Mouse (Mus musculus): ENCODE data around the gene Ppfia4. TPM values are rescaled to one million over a fixed set of nuclear protein-coding genes. Genes with fewer than 3 reads are reported as not detected.
A peak's percentile ranks its signal among the peaks of the same experiment; 100 is the strongest.

Gene Ppfia4
- total RNA-seq, 2 experiments from 2014 or later = 25.5 to 26.2 TPM

GRCm38 (mm10) chr1:134304940-134305339 is 27.8 kb downstream of the Ppfia4 start:
- no peak for DNase-seq (ENCODE audit: low spot score in 2 of 2)

DNA sequence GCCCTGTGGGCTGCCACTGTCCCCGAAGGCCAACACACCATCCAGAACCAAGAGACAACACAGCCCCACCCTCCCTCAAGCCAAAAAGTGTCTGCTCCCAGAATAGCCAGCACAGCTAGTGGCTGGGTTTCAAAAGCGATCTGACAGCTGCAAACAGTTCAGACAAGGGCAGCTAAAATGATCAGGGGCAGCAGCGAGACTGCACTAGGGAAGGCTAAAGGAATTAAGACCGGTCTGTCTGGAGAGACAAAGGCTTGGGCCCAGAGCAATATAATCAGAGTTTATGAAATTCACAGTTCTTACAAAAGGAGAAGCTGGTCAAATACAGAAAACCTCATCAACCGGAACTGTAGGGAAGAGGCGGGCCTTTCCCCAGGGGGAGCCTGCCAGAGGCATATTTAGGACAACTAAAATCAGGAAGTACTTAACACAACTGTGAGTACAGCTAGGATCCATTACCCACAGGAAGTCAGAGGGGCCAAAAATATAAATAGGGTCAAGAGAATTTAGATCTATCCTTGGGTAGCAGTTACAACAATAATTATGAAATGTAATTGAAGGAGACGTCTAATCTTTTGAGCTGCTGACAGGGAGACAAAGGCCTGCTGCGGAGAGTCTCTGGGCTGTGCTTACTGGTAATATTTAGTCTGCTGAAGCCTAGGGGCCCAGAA is 30.0 kb downstream of the Ppfia4 start:
- peak in 1 of 2 experiments; percentile 76 for DNase-seq (ENCODE audit: low spot score in 2 of 2)

DNA sequence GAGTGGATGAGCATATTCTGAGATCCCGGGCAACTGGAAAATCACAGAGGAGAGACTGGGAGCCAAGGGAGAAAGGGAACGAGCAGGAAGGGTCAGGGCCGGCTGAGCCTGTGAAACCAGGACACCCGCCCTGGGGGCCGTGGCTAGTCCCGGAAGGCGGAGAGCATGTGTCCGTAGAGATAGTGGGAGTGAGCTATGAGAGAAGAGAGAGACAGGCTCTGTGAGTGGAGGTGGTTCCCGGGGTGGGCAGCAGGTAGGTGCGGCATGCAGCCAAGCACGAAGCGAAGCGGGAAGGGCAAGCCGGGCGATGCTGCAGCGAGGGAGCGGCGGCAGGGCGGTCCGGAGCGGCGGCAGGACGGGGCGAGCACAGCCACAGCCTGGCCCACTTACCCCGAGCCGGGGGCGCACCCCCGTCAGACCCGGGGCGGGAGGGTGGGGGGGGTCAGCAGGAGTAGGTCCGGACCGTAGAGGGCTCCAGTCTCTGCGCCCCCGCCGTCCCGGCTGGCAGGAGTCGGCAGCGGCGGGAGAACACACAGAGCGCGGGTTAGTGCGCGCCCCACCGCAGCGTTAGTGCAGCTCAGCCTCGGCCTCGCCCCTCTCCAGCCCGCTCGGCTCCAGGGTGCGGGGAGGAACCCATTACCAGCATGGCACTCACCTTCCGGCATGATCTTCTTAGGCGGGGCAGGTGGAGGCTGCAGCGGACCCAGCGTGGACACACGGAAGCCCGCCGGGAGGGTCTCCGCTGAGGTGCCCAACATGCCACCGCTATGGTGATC is 33.9 kb downstream of the Ppfia4 start:
- DNase-seq (ENCODE audit: low spot score in 2 of 2) = peak in 1 of 2 experiments; percentile 48

DNA sequence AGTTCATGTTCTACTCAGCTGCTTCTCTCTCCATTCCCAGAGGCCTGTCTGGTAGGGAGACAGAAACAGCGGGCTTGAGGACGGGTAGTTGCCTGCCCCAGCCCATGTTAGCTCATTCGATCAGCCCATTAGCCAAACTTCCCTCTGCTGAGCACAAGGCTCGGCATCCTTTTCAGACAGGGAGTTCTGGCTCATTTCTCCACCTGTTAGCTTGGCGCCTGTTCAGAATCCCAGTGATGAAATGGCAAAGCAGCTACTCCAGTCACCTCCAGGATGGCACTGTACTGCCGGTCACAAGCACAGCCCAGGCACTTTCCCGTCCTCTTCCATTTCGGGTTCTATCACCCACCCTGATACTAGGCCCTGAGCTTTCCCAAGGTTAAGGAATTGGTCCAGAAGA is 35.5 kb downstream of the Ppfia4 start:
- DNase-seq (ENCODE audit: low spot score in 2 of 2) = no peak

- no peak for DNase-seq (ENCODE audit: low spot score in 2 of 2)
These were observed 38.8 kb downstream of the Ppfia4 start for GRCm38 (mm10) chr1:134293738-134294604.

- no peak for DNase-seq (ENCODE audit: low spot score in 2 of 2)
These were observed 39.5 kb downstream of the Ppfia4 start for GRCm38 (mm10) chr1:134293276-134293675.

GRCm38 (mm10) chr1:134292601-134293000 is 40.1 kb downstream of the Ppfia4 start:
- no peak for DNase-seq (ENCODE audit: low spot score in 2 of 2)

DNA sequence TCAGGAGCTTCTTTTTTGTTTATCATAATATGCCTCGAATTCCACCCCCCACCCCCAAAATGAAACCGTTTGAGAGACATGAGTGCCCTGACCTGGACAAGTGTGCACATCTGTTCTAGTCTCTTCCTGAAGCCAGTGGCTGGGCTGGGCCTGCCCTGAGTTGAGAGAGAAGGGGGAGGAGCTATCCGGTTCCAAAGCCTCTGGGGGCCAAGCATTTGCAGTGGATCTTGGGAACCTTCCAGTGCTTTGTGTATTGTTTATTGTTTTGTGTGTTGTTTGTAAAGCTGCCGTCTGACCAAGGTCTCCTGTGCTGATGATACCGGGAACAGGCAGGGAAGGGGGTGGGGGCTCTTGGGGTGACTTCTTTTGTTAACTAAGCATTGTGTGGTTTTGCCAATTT is 40.7 kb downstream of the Ppfia4 start:
- DNase-seq (ENCODE audit: low spot score in 2 of 2) = peak in 1 of 2 experiments; percentile 48

DNA sequence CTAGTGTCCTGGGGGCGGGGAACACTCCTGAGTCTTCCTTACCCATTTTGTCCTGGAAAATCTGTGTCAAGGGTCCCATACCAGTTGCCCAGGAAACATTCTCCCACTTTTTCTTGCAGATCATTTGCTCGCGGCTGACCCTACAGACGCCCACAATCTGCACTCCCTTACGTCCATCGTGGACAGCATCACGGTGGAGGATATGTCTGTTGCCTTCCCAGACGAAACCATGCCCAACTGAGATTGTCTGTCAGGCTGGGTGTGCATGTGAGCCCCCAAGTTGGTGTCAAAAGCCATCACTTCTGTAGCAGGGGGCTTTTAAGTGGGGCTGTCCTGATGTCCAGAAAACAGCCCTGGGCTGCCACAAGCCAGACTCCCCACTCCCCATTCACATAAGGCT is 41.2 kb downstream of the Ppfia4 start:
- DNase-seq (ENCODE audit: low spot score in 2 of 2) = no peak

GRCm38 (mm10) chr1:134290909-134291308 is 41.8 kb downstream of the Ppfia4 start:
- no peak for DNase-seq (ENCODE audit: low spot score in 2 of 2)

- DNase-seq (ENCODE audit: low spot score in 2 of 2) = no peak
These were observed 42.4 kb downstream of the Ppfia4 start for GRCm38 (mm10) chr1:134290300-134290699.

DNA sequence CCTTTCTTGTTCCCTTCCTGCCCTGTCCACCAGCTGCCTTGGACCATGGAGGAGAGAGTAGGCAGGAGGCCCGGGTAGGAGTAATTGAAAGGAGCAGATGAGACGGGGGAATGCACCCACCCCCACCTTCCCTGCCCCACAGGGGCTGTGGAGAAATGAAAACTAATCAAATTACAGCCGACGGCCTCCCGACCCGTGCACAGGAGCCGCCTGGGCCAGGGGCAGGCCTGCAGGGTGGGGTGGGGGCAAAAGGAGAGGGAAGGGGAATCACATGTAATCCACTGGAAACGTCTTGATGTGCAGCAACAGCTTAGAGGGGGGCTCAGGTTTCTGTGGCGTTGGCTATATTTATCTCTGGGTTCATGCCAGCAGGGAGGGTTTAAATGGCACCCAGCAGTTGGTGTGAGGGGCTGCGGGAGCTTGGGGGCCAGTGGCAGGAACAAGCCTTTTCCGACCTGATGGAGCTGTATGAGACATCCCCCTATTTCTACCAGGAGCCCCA is 43.1 kb downstream of the Ppfia4 start, which contains the start of gene Myog:
Myog (plus strand) TSS at position 392 of the 502 bp plus-strand sequence.
- DNase-seq (ENCODE audit: low spot score in 2 of 2) = peak in 1 of 2 experiments; percentile 49

DNA sequence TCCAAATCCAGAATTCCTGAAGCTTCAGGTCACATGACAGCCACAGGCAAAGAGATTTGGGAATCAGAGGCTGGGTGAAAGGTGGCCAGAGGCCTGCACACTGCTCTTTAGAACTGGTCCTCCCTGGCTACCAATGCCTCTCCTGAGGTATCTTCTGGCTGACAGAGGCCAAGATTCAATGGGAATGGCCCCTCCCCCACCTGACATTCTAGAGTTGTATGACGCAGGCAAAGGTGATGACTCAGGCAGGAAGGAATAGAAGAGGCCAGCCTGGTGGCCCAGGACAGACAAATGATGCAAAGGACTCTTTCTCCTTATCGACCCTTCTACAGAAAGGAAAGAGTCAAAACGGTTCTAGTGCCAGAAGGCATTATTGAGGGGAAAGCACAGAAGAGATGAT is 44.5 kb downstream of the Ppfia4 start:
- DNase-seq (ENCODE audit: low spot score in 2 of 2) = no peak

DNA sequence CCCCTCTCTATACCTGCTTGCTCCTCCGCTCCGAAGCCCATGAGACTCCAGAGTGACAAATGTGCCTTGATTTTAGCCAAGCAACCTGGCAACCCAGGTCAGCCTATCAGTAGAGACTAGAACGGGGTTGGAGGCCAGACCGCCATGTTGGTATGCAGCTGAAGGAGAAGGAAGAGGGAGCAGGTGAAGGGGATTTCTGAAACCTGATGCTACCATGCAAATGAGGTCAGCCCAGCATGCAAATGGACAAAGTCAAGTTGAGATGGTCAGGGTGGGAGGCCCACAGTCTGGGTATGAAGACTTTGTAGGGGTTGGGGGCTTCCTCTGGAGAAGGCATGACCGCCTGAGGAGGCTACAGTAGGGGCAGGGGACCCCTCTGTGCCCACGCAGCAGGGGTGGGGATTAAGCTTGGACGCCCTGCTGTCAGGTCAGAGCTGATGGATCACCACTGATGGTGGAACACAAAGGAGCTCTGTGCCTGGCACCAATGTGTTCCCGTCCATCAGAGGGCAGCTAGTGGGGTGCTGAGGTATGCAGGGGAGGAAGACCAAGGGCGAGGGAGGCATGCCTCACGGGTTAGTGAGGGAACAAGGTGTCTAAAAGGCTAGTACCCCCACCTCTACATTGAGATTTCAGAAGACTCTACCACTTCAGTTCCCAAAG is 47.1 kb downstream of the Ppfia4 start:
- no peak for DNase-seq (ENCODE audit: low spot score in 2 of 2)

GRCm38 (mm10) chr1:134283108-134283507 is 49.6 kb downstream of the Ppfia4 start:
- DNase-seq (ENCODE audit: low spot score in 2 of 2) = no peak

DNA sequence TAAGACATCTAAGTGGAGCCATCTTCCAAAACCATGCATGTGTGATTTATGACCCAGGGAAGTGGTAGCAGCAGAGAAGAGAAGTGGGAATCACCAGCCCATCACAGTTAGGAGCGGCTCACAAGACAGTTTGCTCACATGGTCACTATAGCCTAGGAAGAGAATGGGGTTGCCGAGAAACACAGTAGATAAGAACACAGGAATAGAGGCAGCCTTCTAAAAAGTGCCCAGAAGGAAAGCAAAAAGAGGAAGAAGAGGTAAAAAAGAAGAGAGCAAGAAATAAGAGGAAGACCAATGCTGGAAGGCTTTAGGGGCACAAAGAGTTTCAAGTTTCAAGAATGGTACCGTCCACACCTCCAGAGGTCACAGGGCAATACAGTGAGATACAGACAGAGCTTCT is 50.4 kb downstream of the Ppfia4 start:
- DNase-seq (ENCODE audit: low spot score in 2 of 2) = no peak

DNA sequence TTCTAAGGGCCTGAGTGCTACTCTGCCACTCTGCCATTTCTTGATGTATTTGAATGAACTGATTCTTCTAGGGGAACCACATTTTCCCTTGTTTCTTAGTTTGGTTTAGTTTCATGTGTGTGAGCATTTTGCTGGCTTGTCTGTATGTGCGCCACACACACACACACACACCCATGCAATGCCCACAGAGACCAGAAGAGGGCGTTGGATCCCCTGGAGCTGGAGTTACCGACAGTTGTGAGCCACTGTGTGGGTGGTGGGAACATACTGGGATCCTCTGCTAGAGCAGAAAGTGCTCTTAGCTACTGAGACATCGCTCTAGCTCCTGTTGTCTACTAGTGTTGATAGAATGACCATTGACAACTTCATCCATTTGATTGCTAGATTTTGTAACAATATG is 51.2 kb downstream of the Ppfia4 start:
- DNase-seq (ENCODE audit: low spot score in 2 of 2) = no peak

GRCm38 (mm10) chr1:134280174-134280573 is 52.6 kb downstream of the Ppfia4 start:
- DNase-seq (ENCODE audit: low spot score in 2 of 2) = no peak

- DNase-seq (ENCODE audit: low spot score in 2 of 2) = no peak
These were observed 55.9 kb downstream of the Ppfia4 start for GRCm38 (mm10) chr1:134276823-134277222.

- DNase-seq (ENCODE audit: low spot score in 2 of 2) = no peak
These were observed 56.9 kb downstream of the Ppfia4 start for GRCm38 (mm10) chr1:134275616-134276464.

Data from gastrocnemius, postnatal 4 days (tissue).